Comparison of ENCODE assay signal across 10 mouse cellular contexts in the genomic region with DNA sequence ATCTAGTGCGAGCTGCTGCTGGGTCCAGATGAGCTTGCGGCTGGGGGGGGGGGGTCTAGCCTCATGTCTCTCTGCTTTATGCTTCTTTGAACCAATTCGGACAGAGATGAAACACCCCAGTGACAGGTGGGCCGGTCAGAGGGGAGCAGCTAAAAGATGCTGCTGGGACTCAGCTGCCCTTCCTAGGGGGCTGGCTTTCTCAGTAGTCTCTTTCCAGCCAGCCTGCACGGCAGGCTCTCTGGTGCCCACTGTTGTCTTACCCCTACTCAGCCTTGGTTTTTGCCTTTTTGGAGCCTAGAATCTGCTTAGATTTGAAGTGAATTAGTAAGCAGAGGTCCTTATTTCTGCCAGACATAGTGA.
DNase-seq lines count a peak whose midpoint lies in the region; ATAC-seq and TF ChIP-seq lines count a peak whose summit lies in the region.
"Had no signal": no experiment of that assay in that cellular context is flagged by ENCODE, and none has a peak within 500 bp of the region (broad histone marks: within the 10 kb centered on the region; RNA-seq: fewer than 3 reads in every experiment).

No protein-coding gene starts in this region.

- WGBS in heart, embryonic 12.5 days: 50% methylated on average over 5 of the region's 5 CpGs
- WGBS in lung, postnatal 0 days: 23% methylated on average over 5 of the region's 5 CpGs
- 61% methylated on average over 5 of the region's 5 CpGs for WGBS in limb, embryonic 10.5 days
- 70% methylated on average over 5 of the region's 5 CpGs for WGBS in small intestine, adult 2 months

- H3K4me1 ChIP-seq in heart, embryonic 12.5 days (replicated peaks): peaks cover 54% of the 10 kb centered on the region
- H3K4me1 ChIP-seq in lung, postnatal 0 days (ENCODE audit: insufficient read depth, low read depth, low read length): peaks cover 35% of the 10 kb centered on the region; the same call in 1 of the 2 replicates
- H3K4me1 ChIP-seq in limb, embryonic 10.5 days: peaks cover 32% of the 10 kb centered on the region
- H3K4me1 ChIP-seq in small intestine, adult 2 months (ENCODE audit: control insufficient read depth, insufficient read depth, insufficient read length, low read length): peaks cover 20% of the 10 kb centered on the region

- H3K9me3 ChIP-seq in heart, embryonic 12.5 days (replicated peaks): no peaks in the 10 kb centered on the region
- H3K9me3 ChIP-seq in lung, postnatal 0 days (ENCODE audit: low read length): no peaks in the 10 kb centered on the region
- no peaks in the 10 kb centered on the region for H3K9me3 ChIP-seq in limb, embryonic 10.5 days (replicated peaks)
- H3K9me3 ChIP-seq: megakaryocyte, embryonic 14.5 days had no signal

- no peaks in the 10 kb centered on the region for H3K27me3 ChIP-seq in heart, embryonic 12.5 days (replicated peaks)
- no peaks in the 10 kb centered on the region for H3K27me3 ChIP-seq in lung, postnatal 0 days (replicated peaks; ENCODE audit: insufficient read depth, low read length)
- no peaks in the 10 kb centered on the region for H3K27me3 ChIP-seq in limb, embryonic 10.5 days (ENCODE audit: low read depth, poor library complexity, severe bottlenecking)
- no peaks in the 10 kb centered on the region for H3K27me3 ChIP-seq in small intestine, adult 2 months (ENCODE audit: control insufficient read depth, insufficient read depth, low read length)
- H3K27me3 ChIP-seq: megakaryocyte, embryonic 14.5 days had no signal

- H3K4me2 ChIP-seq in heart, embryonic 12.5 days: peak overlapping the region; percentile 35
- 0 out of 2 replicates have a peak overlapping the region, but pooled peaks have one; percentile 12 for H3K4me2 ChIP-seq in lung, postnatal 0 days (replicated peaks; ENCODE audit: low read depth, low read length)

- no peak for TF ChIP-seq POLR2A in small intestine, adult 2 months (IDR thresholded peaks at IDR 0.05; ENCODE audit: low read depth, low read length)

- no peak for ATAC-seq in heart, embryonic 12.5 days (ENCODE audit: insufficient number of reproducible peaks, low FRiP score)
- no peak for ATAC-seq in lung, postnatal 0 days

- peak overlapping the region; percentile 32; the same call in 1 of the 2 replicates for H3K9ac ChIP-seq in heart, embryonic 12.5 days
- no peak overlapping the region for H3K9ac ChIP-seq in lung, postnatal 0 days (replicated peaks; ENCODE audit: low read depth)

- TF ChIP-seq EP300 in lung, postnatal 0 days (IDR thresholded peaks at IDR 0.05): no peak

- intact Hi-C loops in left cerebral cortex, adult 2 months (cut with DNase I): no loop called here

- no peak for TF ChIP-seq CTCF in lung, postnatal 0 days (IDR thresholded peaks at IDR 0.05)
- no peak for TF ChIP-seq CTCF in small intestine, adult 2 months (IDR thresholded peaks at IDR 0.05; ENCODE audit: extremely low read depth, insufficient read length, insufficient replicate concordance, low read depth, low read length)
- TF ChIP-seq CTCF in left cerebral cortex, adult 2 months (IDR thresholded peaks at IDR 0.05): no peak

- DNase-seq in heart, adult 18-20 months: no peak
- no peak for DNase-seq in lung, postnatal 0 days (ENCODE audit: low spot score)
- DNase-seq in lung, adult 18-20 months: no peak
- no peak for DNase-seq in limb, embryonic 10.5 days (ENCODE audit: low spot score)
- no peak for DNase-seq in left cerebral cortex, adult 2 months (ENCODE audit: extremely low spot score in 1 of 2, low spot score in 2 of 2)
- DNase-seq in thymus, postnatal 14 days: no peak
- DNase-seq: right cerebral cortex, postnatal 25 days had no signal

- no peaks in the 10 kb centered on the region for H3K36me3 ChIP-seq in heart, embryonic 12.5 days
- no peaks in the 10 kb centered on the region for H3K36me3 ChIP-seq in lung, postnatal 0 days (ENCODE audit: insufficient read depth, low read length)
- no peaks in the 10 kb centered on the region for H3K36me3 ChIP-seq in limb, embryonic 10.5 days
- no peaks in the 10 kb centered on the region for H3K36me3 ChIP-seq in small intestine, adult 2 months (ENCODE audit: control insufficient read depth, insufficient read depth, low read length)

- H3K27ac ChIP-seq in heart, embryonic 12.5 days (ENCODE audit: poor library complexity, severe bottlenecking): peak overlapping the region; percentile 86
- H3K27ac ChIP-seq in lung, postnatal 0 days (ENCODE audit: low read length): peak overlapping the region; percentile 74
- peak overlapping the region; percentile 37; the same call in 1 of the 2 replicates for H3K27ac ChIP-seq in limb, embryonic 10.5 days
- H3K27ac ChIP-seq in small intestine, adult 2 months (ENCODE audit: insufficient read depth, low read depth, low read length): peak overlapping the region; percentile 0; the same call in 1 of the 2 replicates
- H3K27ac ChIP-seq in left cerebral cortex, adult 2 months: no peak overlapping the region

- H3K4me3 ChIP-seq in heart, embryonic 12.5 days: no peak overlapping the region
- no peak overlapping the region for H3K4me3 ChIP-seq in lung, postnatal 0 days (ENCODE audit: low read depth, low read length)
- no peak overlapping the region for H3K4me3 ChIP-seq in limb, embryonic 10.5 days
- H3K4me3 ChIP-seq in small intestine, adult 2 months (ENCODE audit: low read depth, low read length): no peak overlapping the region
- no peak overlapping the region for H3K4me3 ChIP-seq in left cerebral cortex, adult 2 months
- H3K4me3 ChIP-seq: megakaryocyte, embryonic 14.5 days had no signal
